Mouse (Mus musculus): ENCODE data around the gene Limch1. TPM values are rescaled to one million over a fixed set of nuclear protein-coding genes. Genes with fewer than 3 reads are reported as not detected.

The Limch1 gene
- polyA plus RNA-seq, 1 experiment from 2014 or later, result 13.0 TPM

DNA sequence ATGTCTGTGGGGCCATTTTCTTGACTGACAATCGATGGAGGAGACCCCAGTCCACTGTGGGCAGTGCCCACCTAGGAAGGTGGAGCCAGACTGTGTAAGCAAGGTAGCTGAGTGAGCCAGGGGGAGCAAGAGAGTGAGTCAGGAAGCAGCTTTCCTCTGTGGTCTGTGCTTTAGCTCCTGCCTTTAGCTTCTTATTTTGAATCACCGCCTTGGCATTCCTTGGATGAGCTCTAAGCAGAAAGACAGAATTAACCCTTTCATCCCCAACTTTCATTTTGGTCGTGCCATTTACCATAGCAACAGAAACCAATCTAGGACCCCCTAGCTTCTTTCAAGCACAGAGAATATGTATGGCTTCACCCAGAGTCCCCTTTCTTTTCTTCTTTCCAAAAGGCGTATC lies 27.7 kb upstream of the Limch1 start:
- WGBS, result 53% methylated on average over 4 of the region's 4 CpGs
- Histone ChIP-seq H3K9me3 (replicated peaks; ENCODE audit: control insufficient read depth, low read length) (0 out of 2 replicates have a peak, but pooled peaks cover 4% of the 10 kb centered on the region), H3K36me3 (ENCODE audit: control insufficient read depth, insufficient read depth, low read length) (no peaks in the 10 kb centered on the region), H3K27ac (ENCODE audit: low read length) (no peak overlapping the region), H3K27me3 (ENCODE audit: control insufficient read depth, insufficient read depth, low read length) (no peaks in the 10 kb centered on the region), H3K4me3 (replicated peaks; ENCODE audit: low read length) (no peak overlapping the region), H3K4me2 (ENCODE audit: low read depth, low read length) (no peak overlapping the region), H3K9ac (ENCODE audit: low read length) (no peak overlapping the region), H3K4me1 (ENCODE audit: control insufficient read depth, insufficient read depth, low read length) (no peaks in the 10 kb centered on the region)
- ATAC-seq (ENCODE audit: insufficient read depth, low FRiP score), result no peak

DNA sequence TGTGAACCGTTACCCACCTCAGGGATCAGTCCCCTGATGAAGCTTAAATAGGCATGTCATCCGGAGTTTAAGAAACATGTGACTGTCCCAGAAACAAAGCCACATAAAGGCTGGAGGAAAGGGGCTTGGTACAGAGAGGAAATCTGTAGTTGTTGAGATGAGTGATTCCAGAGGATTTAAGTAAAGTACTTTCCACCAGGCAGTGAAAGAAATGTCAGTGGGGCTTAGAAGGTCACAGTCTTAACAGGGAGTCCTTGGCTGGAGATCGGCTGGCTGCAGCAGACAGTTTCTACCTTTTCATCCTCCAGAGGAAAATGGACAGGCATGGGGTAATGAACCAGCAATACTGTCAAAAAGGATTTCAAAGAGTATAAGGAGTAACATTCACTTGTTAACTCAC lies 27.2 kb upstream of the Limch1 start:
- no peak overlapping the region for H3K4me2 ChIP-seq (ENCODE audit: low read depth, low read length)
- ATAC-seq (ENCODE audit: insufficient read depth, low FRiP score), result no peak
- no peak overlapping the region for H3K27ac ChIP-seq (ENCODE audit: low read length)
- 0 out of 2 replicates have a peak, but pooled peaks cover 4% of the 10 kb centered on the region for H3K9me3 ChIP-seq (replicated peaks; ENCODE audit: control insufficient read depth, low read length)
- 51% methylated on average over 3 of the region's 3 CpGs for WGBS
- H3K9ac ChIP-seq (ENCODE audit: low read length), result no peak overlapping the region
- H3K27me3 ChIP-seq (ENCODE audit: control insufficient read depth, insufficient read depth, low read length), result no peaks in the 10 kb centered on the region
- no peaks in the 10 kb centered on the region for H3K4me1 ChIP-seq (ENCODE audit: control insufficient read depth, insufficient read depth, low read length)
- H3K4me3 ChIP-seq (replicated peaks; ENCODE audit: low read length), result no peak overlapping the region
- no peaks in the 10 kb centered on the region for H3K36me3 ChIP-seq (ENCODE audit: control insufficient read depth, insufficient read depth, low read length)

DNA sequence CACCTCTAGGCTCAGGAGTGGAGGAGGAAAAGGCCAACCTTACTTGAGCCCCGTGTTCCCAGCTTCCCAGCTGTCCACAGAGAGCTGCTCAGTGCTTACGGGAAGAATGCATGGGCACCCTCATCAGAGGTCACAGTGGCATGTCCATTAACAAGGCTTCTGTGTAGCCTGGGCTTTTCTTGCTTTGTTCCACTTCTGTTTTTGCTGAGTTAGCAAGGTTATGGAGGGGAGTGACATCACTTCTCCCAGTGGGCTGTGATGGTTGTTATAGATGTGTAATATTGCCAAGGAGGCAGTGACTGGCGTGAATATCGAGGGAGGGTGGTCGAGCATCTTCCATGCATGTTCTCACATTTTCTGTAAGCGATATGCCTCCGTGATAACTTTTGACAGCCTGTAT lies 26.7 kb upstream of the Limch1 start:
- 73% methylated on average over 7 of the region's 7 CpGs for WGBS
- no peaks in the 10 kb centered on the region for H3K27me3 ChIP-seq (ENCODE audit: control insufficient read depth, insufficient read depth, low read length)
- no peak overlapping the region for H3K4me2 ChIP-seq (ENCODE audit: low read depth, low read length)
- H3K9ac ChIP-seq (ENCODE audit: low read length), result no peak overlapping the region
- H3K4me3 ChIP-seq (replicated peaks; ENCODE audit: low read length), result no peak overlapping the region
- no peaks in the 10 kb centered on the region for H3K4me1 ChIP-seq (ENCODE audit: control insufficient read depth, insufficient read depth, low read length)
- H3K36me3 ChIP-seq (ENCODE audit: control insufficient read depth, insufficient read depth, low read length), result no peaks in the 10 kb centered on the region
- 0 out of 2 replicates have a peak, but pooled peaks cover 4% of the 10 kb centered on the region for H3K9me3 ChIP-seq (replicated peaks; ENCODE audit: control insufficient read depth, low read length)
- no peak overlapping the region for H3K27ac ChIP-seq (ENCODE audit: low read length)
- ATAC-seq (ENCODE audit: insufficient read depth, low FRiP score), result no peak

DNA sequence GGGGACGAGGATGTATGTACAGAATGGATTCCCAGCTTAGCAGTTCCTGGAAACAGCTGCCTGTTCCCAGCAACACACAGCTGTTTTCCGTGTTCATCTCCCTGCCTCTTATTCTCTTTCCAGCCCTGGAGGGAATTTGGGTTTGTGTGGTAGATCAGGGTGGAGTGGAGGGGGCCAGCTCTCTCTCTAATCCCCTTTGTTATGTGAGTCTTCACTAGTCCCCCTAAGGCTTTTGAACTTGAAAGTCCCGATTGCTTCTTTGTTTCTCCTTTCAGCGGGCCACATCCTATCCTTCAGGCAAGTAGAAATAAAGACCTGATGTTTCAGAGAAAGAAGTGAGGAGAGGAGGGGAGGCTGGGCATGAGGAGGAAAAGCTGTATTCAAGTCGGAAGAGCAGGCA lies 24.7 kb upstream of the Limch1 start:
- no peak overlapping the region for H3K4me2 ChIP-seq (ENCODE audit: low read depth, low read length)
- 36% methylated on average over 5 of the region's 5 CpGs for WGBS

DNA sequence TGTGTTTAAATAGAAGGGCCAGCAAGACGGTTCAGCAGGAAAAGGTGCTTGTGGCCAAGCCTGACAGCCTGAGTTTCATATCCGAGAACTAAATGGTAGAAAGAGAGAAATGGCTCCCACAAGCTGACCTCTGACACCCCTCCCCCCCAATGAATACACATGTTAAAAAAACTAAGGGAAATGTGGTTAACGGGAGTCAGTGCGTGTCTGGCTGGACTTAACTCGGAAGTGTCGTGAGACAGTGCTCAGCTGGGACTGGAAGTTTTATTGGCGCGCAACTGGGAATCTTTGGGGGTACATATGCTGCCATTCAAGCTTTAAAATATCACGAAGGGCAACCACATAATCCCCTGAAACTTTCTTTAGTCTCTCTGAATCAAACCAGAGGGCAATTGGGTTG lies 23.0 kb upstream of the Limch1 start:
- Histone ChIP-seq H3K9ac (ENCODE audit: low read length) (no peak overlapping the region), H3K4me1 (ENCODE audit: control insufficient read depth, insufficient read depth, low read length) (no peaks in the 10 kb centered on the region), H3K27ac (ENCODE audit: low read length) (peak overlapping the region; percentile 12; the same call in 1 of the 2 replicates), H3K9me3 (replicated peaks; ENCODE audit: control insufficient read depth, low read length) (no peaks in the 10 kb centered on the region), H3K27me3 (ENCODE audit: control insufficient read depth, insufficient read depth, low read length) (no peaks in the 10 kb centered on the region), H3K4me3 (replicated peaks; ENCODE audit: low read length) (no peak overlapping the region), H3K36me3 (ENCODE audit: control insufficient read depth, insufficient read depth, low read length) (no peaks in the 10 kb centered on the region), H3K4me2 (ENCODE audit: low read depth, low read length) (no peak overlapping the region)
- WGBS, result 62% methylated on average over 9 of the region's 9 CpGs
- no peak for ATAC-seq (ENCODE audit: insufficient read depth, low FRiP score)

More for the DNA sequence above, 24.7 kb upstream of the Limch1 start:
- no peak overlapping the region for H3K9ac ChIP-seq (ENCODE audit: low read length)
- H3K27me3 ChIP-seq (ENCODE audit: control insufficient read depth, insufficient read depth, low read length), result no peaks in the 10 kb centered on the region
- ATAC-seq (ENCODE audit: insufficient read depth, low FRiP score), result no peak
- no peaks in the 10 kb centered on the region for H3K36me3 ChIP-seq (ENCODE audit: control insufficient read depth, insufficient read depth, low read length)
- H3K9me3 ChIP-seq (replicated peaks; ENCODE audit: control insufficient read depth, low read length), result 0 out of 2 replicates have a peak, but pooled peaks cover 4% of the 10 kb centered on the region
- no peak overlapping the region for H3K4me3 ChIP-seq (replicated peaks; ENCODE audit: low read length)
- no peak overlapping the region for H3K27ac ChIP-seq (ENCODE audit: low read length)
- no peaks in the 10 kb centered on the region for H3K4me1 ChIP-seq (ENCODE audit: control insufficient read depth, insufficient read depth, low read length)

DNA sequence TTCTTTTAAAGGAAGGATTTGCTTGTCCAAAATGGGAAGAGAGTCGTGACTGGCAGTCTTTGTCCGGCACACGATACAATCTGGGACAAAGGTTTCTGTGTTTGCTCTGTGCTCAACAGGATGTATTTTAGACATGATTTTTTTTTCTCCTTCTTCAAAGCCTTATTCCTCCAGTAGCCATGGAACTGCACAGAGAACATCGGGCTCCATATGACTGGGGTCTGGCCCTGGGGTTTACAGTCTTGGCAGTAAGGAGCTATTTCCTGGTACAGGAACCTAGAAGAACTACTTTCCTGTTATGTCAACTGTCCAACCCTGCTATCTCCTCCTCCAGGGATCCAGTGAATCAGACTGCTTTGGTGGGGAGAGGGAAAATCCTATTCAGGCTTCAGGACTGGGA lies 22.6 kb upstream of the Limch1 start:
- Histone ChIP-seq H3K27ac (ENCODE audit: low read length) (peak overlapping the region; percentile 12), H3K27me3 (ENCODE audit: control insufficient read depth, insufficient read depth, low read length) (no peaks in the 10 kb centered on the region), H3K4me3 (replicated peaks; ENCODE audit: low read length) (no peak overlapping the region), H3K4me1 (ENCODE audit: control insufficient read depth, insufficient read depth, low read length) (no peaks in the 10 kb centered on the region), H3K36me3 (ENCODE audit: control insufficient read depth, insufficient read depth, low read length) (no peaks in the 10 kb centered on the region), H3K4me2 (ENCODE audit: low read depth, low read length) (no peak overlapping the region), H3K9me3 (replicated peaks; ENCODE audit: control insufficient read depth, low read length) (no peaks in the 10 kb centered on the region), H3K9ac (ENCODE audit: low read length) (no peak overlapping the region)
- 37% methylated on average over 4 of the region's 4 CpGs for WGBS
- ATAC-seq (ENCODE audit: insufficient read depth, low FRiP score), result no peak; the same call in 1 of the 2 replicates

DNA sequence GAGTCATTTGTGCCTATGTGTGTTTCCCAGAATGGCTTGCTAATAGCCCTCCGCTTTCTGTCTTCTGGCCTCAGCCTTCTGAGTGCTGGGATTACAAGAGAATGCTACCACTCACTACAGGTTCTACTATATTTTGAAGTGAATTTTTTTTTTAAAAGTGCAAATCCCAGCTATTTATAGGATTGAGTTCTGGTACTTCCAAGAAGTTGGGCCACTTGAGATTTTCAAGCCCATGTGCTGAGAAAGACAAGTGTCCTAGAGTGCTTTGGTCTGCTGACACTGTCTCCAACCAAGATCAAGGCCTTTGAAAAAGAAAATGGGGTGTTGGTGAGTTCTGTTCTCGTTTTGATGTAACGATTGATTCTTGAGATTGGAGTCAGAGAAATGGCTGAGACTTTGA lies 22.0 kb upstream of the Limch1 start:
- Histone ChIP-seq H3K4me3 (replicated peaks; ENCODE audit: low read length) (no peak overlapping the region), H3K4me1 (ENCODE audit: control insufficient read depth, insufficient read depth, low read length) (no peaks in the 10 kb centered on the region), H3K9me3 (replicated peaks; ENCODE audit: control insufficient read depth, low read length) (no peaks in the 10 kb centered on the region), H3K27me3 (ENCODE audit: control insufficient read depth, insufficient read depth, low read length) (no peaks in the 10 kb centered on the region), H3K4me2 (ENCODE audit: low read depth, low read length) (no peak overlapping the region), H3K9ac (ENCODE audit: low read length) (no peak overlapping the region), H3K36me3 (ENCODE audit: control insufficient read depth, insufficient read depth, low read length) (no peaks in the 10 kb centered on the region), H3K27ac (ENCODE audit: low read length) (no peak overlapping the region; the same call in 1 of the 2 replicates)
- 56% methylated on average over 3 of the region's 3 CpGs for WGBS
- no peak for ATAC-seq (ENCODE audit: insufficient read depth, low FRiP score)

DNA sequence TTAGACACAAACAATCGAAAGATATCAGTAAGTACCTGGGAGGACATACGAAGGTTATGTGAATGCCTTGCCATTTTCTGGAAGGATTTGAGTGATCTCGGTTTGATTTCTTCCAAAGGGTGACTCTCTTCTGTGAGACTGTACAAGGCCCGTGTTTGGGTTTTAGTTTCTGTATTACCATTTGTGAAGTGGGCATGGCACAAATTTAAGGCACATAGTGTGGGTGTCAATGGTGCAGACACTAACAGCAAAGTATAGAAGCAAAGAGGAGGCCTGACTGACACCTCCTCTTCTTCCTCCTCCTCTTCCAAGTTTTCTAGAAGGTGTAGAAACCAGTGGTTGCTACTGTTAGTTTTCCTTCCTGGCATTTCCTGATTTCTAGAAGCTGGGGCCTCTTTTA lies 16.3 kb upstream of the Limch1 start:
- Histone ChIP-seq H3K27me3 (ENCODE audit: control insufficient read depth, insufficient read depth, low read length) (no peaks in the 10 kb centered on the region), H3K4me1 (ENCODE audit: control insufficient read depth, insufficient read depth, low read length) (no peaks in the 10 kb centered on the region), H3K9ac (ENCODE audit: low read length) (no peak overlapping the region), H3K4me2 (ENCODE audit: low read depth, low read length) (no peak overlapping the region), H3K36me3 (ENCODE audit: control insufficient read depth, insufficient read depth, low read length) (no peaks in the 10 kb centered on the region), H3K4me3 (replicated peaks; ENCODE audit: low read length) (no peak overlapping the region), H3K9me3 (replicated peaks; ENCODE audit: control insufficient read depth, low read length) (no peaks in the 10 kb centered on the region), H3K27ac (ENCODE audit: low read length) (no peak overlapping the region)
- ATAC-seq (ENCODE audit: insufficient read depth, low FRiP score), result no peak
- WGBS, result 89% methylated on average over 4 of the region's 4 CpGs

DNA sequence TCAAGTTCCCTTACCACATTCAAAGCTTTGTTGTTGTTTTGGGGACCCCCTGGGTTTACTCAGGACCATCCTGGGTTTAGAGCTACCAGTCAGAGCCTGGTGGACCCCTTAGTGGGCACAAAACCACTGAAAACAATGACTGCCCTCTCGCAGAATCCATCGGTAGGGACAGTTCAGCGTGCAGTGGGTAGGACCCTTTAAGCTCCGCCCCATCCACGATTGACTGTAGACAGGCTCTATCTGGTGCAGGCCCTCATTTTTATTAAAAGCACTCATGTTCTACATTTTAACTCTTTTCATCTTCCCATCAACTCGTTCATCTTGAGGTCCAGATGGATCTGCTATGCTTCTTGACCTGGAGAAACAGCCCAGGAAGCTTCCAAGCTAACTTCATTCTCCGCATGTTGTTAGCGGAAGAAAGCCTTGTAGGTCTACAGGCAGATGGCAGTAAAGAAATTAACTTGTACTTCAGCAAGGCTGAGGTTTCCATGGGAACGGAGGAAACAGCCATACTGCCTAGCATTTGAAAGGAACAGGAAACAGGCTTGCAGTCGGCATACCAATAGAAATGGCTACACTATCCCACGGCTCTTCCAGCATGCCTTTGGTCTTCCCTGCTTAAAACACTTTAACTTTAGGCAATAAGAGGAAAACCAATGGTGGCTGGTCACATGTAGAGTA lies 14.9 kb upstream of the Limch1 start:
- Histone ChIP-seq H3K27ac (ENCODE audit: low read length) (no peak overlapping the region), H3K9me3 (replicated peaks; ENCODE audit: control insufficient read depth, low read length) (no peaks in the 10 kb centered on the region), H3K9ac (ENCODE audit: low read length) (no peak overlapping the region), H3K4me1 (ENCODE audit: control insufficient read depth, insufficient read depth, low read length) (no peaks in the 10 kb centered on the region), H3K4me2 (ENCODE audit: low read depth, low read length) (no peak overlapping the region), H3K36me3 (ENCODE audit: control insufficient read depth, insufficient read depth, low read length) (no peaks in the 10 kb centered on the region), H3K27me3 (ENCODE audit: control insufficient read depth, insufficient read depth, low read length) (no peaks in the 10 kb centered on the region), H3K4me3 (replicated peaks; ENCODE audit: low read length) (no peak overlapping the region)
- 50% methylated on average over 11 of the region's 11 CpGs for WGBS
- no peak for ATAC-seq (ENCODE audit: insufficient read depth, low FRiP score)

Data from stomach, embryonic 16.5 days (tissue).